Mouse (Mus musculus) liver, adult 2 months (tissue): ENCODE data around the gene Cyb5d2. TPM values are rescaled to one million over a fixed set of nuclear protein-coding genes. Genes with fewer than 3 reads are reported as not detected.

Experiments used
- DNase-seq: peaks from one replicate; pipeline ENCODE4 v3.0.0-alpha.2; 2011; ENCODE audit warnings: low read depth, low spot score; ENCODE audit errors: extremely low read depth
- H3K27ac ChIP-seq: fragments of 200-500 bp; replicated peaks from 2 replicates; pipeline ENCODE4 v1.5.1; 2012; ENCODE audit warnings: low read depth, mild to moderate bottlenecking, control low read depth, inconsistent platforms, low read length; ENCODE audit not compliant: insufficient read depth
- H3K27me3 ChIP-seq: fragments of 200-500 bp; 2 replicates; pipeline ENCODE4 v1.6.1; 2012; ENCODE audit warnings: mild to moderate bottlenecking, moderate library complexity, low read length, inconsistent platforms; ENCODE audit not compliant: control insufficient read depth, insufficient read depth
- H3K36me3 ChIP-seq: fragments of 200-500 bp; 2 replicates; pipeline ENCODE4 v1.6.1; 2012; ENCODE audit warnings: low read length, inconsistent platforms; ENCODE audit not compliant: control insufficient read depth, insufficient read depth
- H3K4me1 ChIP-seq: fragments of 200-500 bp; 2 replicates; pipeline ENCODE4 v1.6.1; 2011; ENCODE audit warnings: low read length; ENCODE audit not compliant: control insufficient read depth, insufficient read depth
- H3K4me3 ChIP-seq: fragments of 200-500 bp; 2 replicates; pipeline ENCODE4 v1.5.1; 2011; ENCODE audit warnings: low read depth, mild to moderate bottlenecking, control low read depth, low read length, moderate library complexity; ENCODE audit not compliant: insufficient read depth
- H3K79me2 ChIP-seq: fragments of 200-500 bp; 2 replicates; pipeline ENCODE4 v1.6.1; 2012; ENCODE audit warnings: inconsistent platforms, mild to moderate bottlenecking, low read length, moderate library complexity; ENCODE audit not compliant: control insufficient read depth, insufficient read depth
- H3K9ac ChIP-seq: fragments of 200-500 bp; 2 replicates; pipeline ENCODE4 v1.6.1; 2012; ENCODE audit warnings: low read depth, mild to moderate bottlenecking, control low read depth, inconsistent platforms, low read length
- CTCF ChIP-seq: fragments of 200-500 bp; IDR thresholded peaks from 2 replicates; pipeline ENCODE4 v1.5.1; 2011; ENCODE audit warnings: low read depth, low read length, control low read depth
- POLR2A ChIP-seq: fragments of 200-500 bp; IDR thresholded peaks from 2 replicates; pipeline ENCODE4 v1.6.1; 2011; ENCODE audit warnings: low read length, control low read depth; ENCODE audit not compliant: insufficient read depth; ENCODE audit errors: extremely low read depth
- WGBS: fragments of 180-500 bp; shearing (Covaris S2); methylation state at CpG from one replicate; pipeline ENCODE4 v1.1.7; 2018; 5-methylcytosine and 5-hydroxymethylcytosine counted together
- polyA plus RNA-seq: library from polyadenylated mRNA; depleted of rRNA; stranded (reverse); fragments of >200 nt; gene quantifications from 2 replicates; pipeline ENCODE4 v1.2.3, GENCODE M21; 2012; rRNA removed
- total RNA-seq: library from RNA; depleted of rRNA; stranded (reverse); fragments of >200 nt; gene quantifications from 2 replicates; pipeline ENCODE4 v1.2.3, GENCODE M21; 2014; rRNA removed

Gene Cyb5d2
- total and polyA plus RNA-seq, 2 experiments = 9.7 to 9.8 TPM

GRCm38 (mm10) chr11:72736320-72736719 is 59.6 kb downstream of the Cyb5d2 start:
- TF ChIP-seq POLR2A (no peak), CTCF (no peak)
- Histone ChIP-seq H3K27me3 (no peaks in the 10 kb centered on the region), H3K36me3 (peaks cover 50% of the 10 kb centered on the region), H3K4me3 (no peak overlapping the region), H3K27ac (no peak overlapping the region), H3K9ac (no peak overlapping the region), H3K79me2 (no peaks in the 10 kb centered on the region), H3K4me1 (0 out of 2 replicates have a peak, but pooled peaks cover 1% of the 10 kb centered on the region)
- WGBS = 73% methylated on average over 1 of the region's 1 CpGs
- no peak for DNase-seq

GRCm38 (mm10) chr11:72735519-72735860 is 60.5 kb downstream of the Cyb5d2 start:
- H3K4me3 ChIP-seq = no peak overlapping the region
- H3K36me3 ChIP-seq = peaks cover 55% of the 10 kb centered on the region
- no peak for DNase-seq
- H3K9ac ChIP-seq = no peak overlapping the region
- H3K4me1 ChIP-seq = 0 out of 2 replicates have a peak, but pooled peaks cover 1% of the 10 kb centered on the region
- H3K79me2 ChIP-seq = no peaks in the 10 kb centered on the region
- H3K27ac ChIP-seq = no peak overlapping the region; the same call in 1 of the 2 replicates
- TF ChIP-seq CTCF (no peak), POLR2A (no peak)
- 91% methylated on average over 2 of the region's 2 CpGs for WGBS
- H3K27me3 ChIP-seq = no peaks in the 10 kb centered on the region

- WGBS = 70% methylated on average over 4 of the region's 4 CpGs
- Histone ChIP-seq H3K9ac (no peak overlapping the region), H3K36me3 (peaks cover 56% of the 10 kb centered on the region), H3K4me1 (0 out of 2 replicates have a peak, but pooled peaks cover 1% of the 10 kb centered on the region), H3K4me3 (no peak overlapping the region), H3K27ac (no peak overlapping the region), H3K27me3 (no peaks in the 10 kb centered on the region), H3K79me2 (no peaks in the 10 kb centered on the region)
- no peak for TF ChIP-seq CTCF
- no peak for TF ChIP-seq POLR2A
- DNase-seq = no peak
Measured at GRCm38 (mm10) chr11:72734840-72735518, 61.0 kb downstream of the Cyb5d2 start.

- Histone ChIP-seq H3K4me1 (0 out of 2 replicates have a peak, but pooled peaks cover 1% of the 10 kb centered on the region), H3K4me3 (no peak overlapping the region), H3K79me2 (no peaks in the 10 kb centered on the region; the same call in 1 of the 2 replicates), H3K27ac (no peak overlapping the region), H3K27me3 (no peaks in the 10 kb centered on the region), H3K9ac (no peak overlapping the region), H3K36me3 (peaks cover 60% of the 10 kb centered on the region)
- WGBS = 81% methylated on average over 3 of the region's 3 CpGs
- DNase-seq = no peak
- TF ChIP-seq POLR2A (no peak), CTCF (no peak)
Measured at GRCm38 (mm10) chr11:72733736-72734135, 62.2 kb downstream of the Cyb5d2 start.

Other genes starting within 250 kb of the Cyb5d2 start
- under 0.01 and 0.13 TPM in 2 replicates for gene Spns3, start 245.6 kb downstream of the Cyb5d2 start, total RNA-seq
- gene Spns3, start 245.6 kb downstream of the Cyb5d2 start, polyA plus RNA-seq = 0.06 and 0.25 TPM in 2 replicates
- 22.4 and 26.6 TPM in 2 replicates for gene Ube2g1, start 188.9 kb downstream of the Cyb5d2 start, total RNA-seq
- 8.2 and 9.3 TPM in 2 replicates for gene Ube2g1, start 188.9 kb downstream of the Cyb5d2 start, polyA plus RNA-seq
- gene Ankfy1, start 106.1 kb downstream of the Cyb5d2 start, total RNA-seq = 20.7 and 20.8 TPM in 2 replicates
- gene Ankfy1, start 106.1 kb downstream of the Cyb5d2 start, polyA plus RNA-seq = 10.3 and 12.3 TPM in 2 replicates
- gene Zzef1, start 84 bp upstream of the Cyb5d2 start, total RNA-seq = 13.6 and 17.7 TPM in 2 replicates
- gene Zzef1, start 84 bp upstream of the Cyb5d2 start, polyA plus RNA-seq = 11.0 and 14.1 TPM in 2 replicates
- 0.46 and 1.3 TPM in 2 replicates for gene Atp2a3, start 165.0 kb upstream of the Cyb5d2 start, total RNA-seq
- gene Atp2a3, start 165.0 kb upstream of the Cyb5d2 start, polyA plus RNA-seq = 1.8 and 2.8 TPM in 2 replicates
- 0.28 and 0.34 TPM in 2 replicates for gene P2rx1, start 203.0 kb upstream of the Cyb5d2 start, total RNA-seq
- 0.11 and 0.12 TPM in 2 replicates for gene P2rx1, start 203.0 kb upstream of the Cyb5d2 start, polyA plus RNA-seq
- 0.28 and 0.54 TPM in 2 replicates for gene Camkk1, start 222.9 kb upstream of the Cyb5d2 start, total RNA-seq
- gene Camkk1, start 222.9 kb upstream of the Cyb5d2 start, polyA plus RNA-seq = 0.12 and 0.24 TPM in 2 replicates